In the genomic region with DNA sequence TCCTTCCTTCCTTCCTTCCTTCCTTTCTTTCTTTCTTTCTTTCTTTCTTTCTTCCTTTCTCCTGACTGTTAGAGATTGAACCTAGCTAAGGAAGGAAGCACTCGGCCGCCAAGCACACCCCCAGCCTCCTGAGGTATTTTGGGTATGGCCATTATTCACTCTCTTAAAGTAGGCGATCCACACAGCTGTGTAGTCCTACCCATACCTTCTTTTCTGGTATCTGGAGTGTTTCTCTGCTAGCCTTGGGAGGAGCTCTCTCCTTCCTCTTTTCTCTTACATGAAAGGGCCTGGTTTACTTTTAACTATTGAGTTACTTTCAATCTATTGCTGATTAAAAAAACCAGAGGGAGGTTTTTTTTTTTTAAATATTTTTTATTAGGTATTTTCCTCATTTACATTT, we compare ENCODE assay signal across 29 mouse cellular contexts. TPM values are rescaled to one million over a fixed set of nuclear protein-coding genes. Genes with fewer than 3 reads are reported as not detected.
DNase-seq lines count a peak whose midpoint lies in the region; ATAC-seq and TF ChIP-seq lines count a peak whose summit lies in the region.
"Had no signal": no experiment of that assay in that cellular context is flagged by ENCODE, and none has a peak within 500 bp of the region (broad histone marks: within the 10 kb centered on the region; RNA-seq: fewer than 3 reads in every experiment).

No protein-coding gene starts in this region.

- H3K4me3 ChIP-seq in gastrocnemius, adult 2 months = no peak overlapping the region
- H3K4me3 ChIP-seq in cerebellum, adult 2 months (replicated peaks; ENCODE audit: insufficient read depth, low read depth, low read length) = no peak overlapping the region
- H3K4me3 ChIP-seq in midbrain, embryonic 15.5 days = no peak overlapping the region
- H3K4me3 ChIP-seq: forebrain, embryonic 12.5 days; heart, embryonic 13.5 days; hindbrain, embryonic 10.5 days; hindbrain, embryonic 15.5 days; kidney, embryonic 15.5 days; limb, embryonic 12.5 days; midbrain, embryonic 12.5 days; neural tube, embryonic 15.5 days had no signal

- peaks cover 22% of the 10 kb centered on the region for H3K4me1 ChIP-seq in cerebellum, adult 2 months (ENCODE audit: control insufficient read depth, insufficient read depth, low read length)
- H3K4me1 ChIP-seq in midbrain, embryonic 15.5 days = peaks cover 9% of the 10 kb centered on the region; the same call in 1 of the 2 replicates

- intact Hi-C loops in gastrocnemius, adult 2 months (cut with DNase I) = loop anchor here (5.0 kb wide), 1 partner anchor 38 kb away; no protein-coding TSS in a partner anchor
- intact Hi-C loops in left cerebral cortex, postnatal 36 days (cut with DNase I) = no loop called here

- no peaks in the 10 kb centered on the region for H3K9me3 ChIP-seq in midbrain, embryonic 15.5 days
- H3K9me3 ChIP-seq: forebrain, embryonic 12.5 days; heart, embryonic 13.5 days; hindbrain, embryonic 10.5 days; hindbrain, embryonic 15.5 days; kidney, embryonic 15.5 days; limb, embryonic 12.5 days; midbrain, embryonic 12.5 days; neural tube, embryonic 15.5 days had no signal

- no peak for DNase-seq in gastrocnemius, adult 2 months
- no peak for DNase-seq in gastrocnemius, postnatal 4 days (ENCODE audit: low spot score in 2 of 2)
- DNase-seq in A20 (ENCODE audit: low read depth, low spot score) = peak; percentile 29
- DNase-seq in cerebellum, adult 2 months = no peak
- DNase-seq in left cerebral cortex, postnatal 36 days (ENCODE audit: low spot score in 2 of 2) = no peak
- DNase-seq: adrenal gland, adult 2 months; adrenal gland, postnatal 36 days; cerebellum, adult 11 months; cerebellum, postnatal 10 days; gastrocnemius, postnatal 36 days; heart, postnatal 10 days; kidney, adult 11 months; lung, adult 2 months; lung, postnatal 10 days; right cerebral cortex, postnatal 4 days had no signal

- 88% methylated on average over 3 of the region's 3 CpGs for WGBS in cerebellum, adult 2 months
- WGBS in midbrain, embryonic 15.5 days = 96% methylated on average over 3 of the region's 3 CpGs

- ATAC-seq in common myeloid progenitor, adult 5-6 weeks (replicated peaks; ENCODE audit: low read depth, poor library complexity, severe bottlenecking) = peak; percentile 65; the same call in 1 of the 2 replicates
- 0 out of 2 replicates have a peak, but pooled peaks have one; percentile 59 for ATAC-seq in megakaryocyte, adult 5-6 weeks (ENCODE audit: poor library complexity, severe bottlenecking)
- no peak for ATAC-seq in midbrain, embryonic 15.5 days (replicated peaks)
- ATAC-seq: activated CD4-positive, CD25-positive, alpha-beta regulatory T cell, adult 4 months; CD4-positive, CD25-positive, alpha-beta regulatory T cell, adult 4 months; inflammation-experienced regulatory T-cells, adult 6 months had no signal

- no peak for TF ChIP-seq CTCF in gastrocnemius, adult 2 months (IDR thresholded peaks at IDR 0.05)
- no peak for TF ChIP-seq CTCF in cerebellum, adult 2 months (IDR thresholded peaks at IDR 0.05; ENCODE audit: borderline replicate concordance, insufficient read depth, low read depth, low read length)

- H3K27me3 ChIP-seq in cerebellum, adult 2 months (ENCODE audit: control insufficient read depth, insufficient read depth, low read length) = no peaks in the 10 kb centered on the region
- H3K27me3 ChIP-seq in midbrain, embryonic 15.5 days (replicated peaks) = no peaks in the 10 kb centered on the region
- H3K27me3 ChIP-seq: forebrain, embryonic 12.5 days; heart, embryonic 13.5 days; hindbrain, embryonic 15.5 days; kidney, embryonic 15.5 days; limb, embryonic 12.5 days; midbrain, embryonic 12.5 days; neural tube, embryonic 15.5 days had no signal

- no peak overlapping the region for H3K4me2 ChIP-seq in midbrain, embryonic 15.5 days
- H3K4me2 ChIP-seq: forebrain, embryonic 12.5 days; heart, embryonic 13.5 days; hindbrain, embryonic 15.5 days; kidney, embryonic 15.5 days; limb, embryonic 12.5 days; midbrain, embryonic 12.5 days; neural tube, embryonic 15.5 days had no signal

- H3K27ac ChIP-seq in gastrocnemius, adult 2 months = peak overlapping the region; percentile 63; the same call in 1 of the 2 replicates
- H3K27ac ChIP-seq in cerebellum, adult 2 months (ENCODE audit: insufficient read depth, low read length) = no peak overlapping the region
- no peak overlapping the region for H3K27ac ChIP-seq in midbrain, embryonic 15.5 days
- H3K27ac ChIP-seq: forebrain, embryonic 12.5 days; hindbrain, embryonic 10.5 days; hindbrain, embryonic 15.5 days; kidney, embryonic 15.5 days; limb, embryonic 12.5 days; midbrain, embryonic 12.5 days; neural tube, embryonic 15.5 days had no signal

- H3K9ac ChIP-seq in midbrain, embryonic 15.5 days = no peak overlapping the region
- H3K9ac ChIP-seq: forebrain, embryonic 12.5 days; heart, embryonic 13.5 days; hindbrain, embryonic 15.5 days; kidney, embryonic 15.5 days; limb, embryonic 12.5 days; midbrain, embryonic 12.5 days; neural tube, embryonic 15.5 days had no signal

- no peak for TF ChIP-seq POLR2A in cerebellum, adult 2 months (IDR thresholded peaks at IDR 0.05; ENCODE audit: borderline replicate concordance, insufficient read depth, low read length)

- no peaks in the 10 kb centered on the region for H3K36me3 ChIP-seq in midbrain, embryonic 15.5 days (replicated peaks)
- H3K36me3 ChIP-seq: forebrain, embryonic 12.5 days; heart, embryonic 13.5 days; hindbrain, embryonic 15.5 days; kidney, embryonic 15.5 days; limb, embryonic 12.5 days; midbrain, embryonic 12.5 days; neural tube, embryonic 15.5 days had no signal

RNA-seq across cellular contexts. Expression of a gene that starts 21.2 kb away (rescaled TPM):
- 10 to 100 TPM; 38.0 to 41.1 TPM for total RNA-seq in gastrocnemius, adult 2 months (2021)
- 10 to 100 TPM; 62.9 to 70.1 TPM for total RNA-seq in gastrocnemius, postnatal 4 days (2021)
- 21.1 and 25.1 TPM in 2 replicates for total RNA-seq in common myeloid progenitor, adult 5-6 weeks (2017)
- 32.9 and 34.5 TPM in 2 replicates for total RNA-seq in megakaryocyte, adult 5-6 weeks (2015)
- 17.5 and 24.0 TPM in 2 replicates for total RNA-seq in megakaryocyte, adult 5-6 weeks (2017)
- 63.1 and 69.1 TPM in 2 replicates for polyA plus RNA-seq in cerebellum, adult 2 months (2012; rRNA removed)
- total RNA-seq in left cerebral cortex, postnatal 36 days (2021) = 100 to 1,000 TPM; 119 to 130 TPM
- 13.6 and 14.5 TPM in 2 replicates for polyA plus RNA-seq in midbrain, embryonic 15.5 days (2015; fragmentation: Nextera tagmentation; extraction: Ambion mirVana)

RNA-seq across cellular contexts. Expression of a gene that starts 21.4 kb away (rescaled TPM):
- 10 to 100 TPM; 28.0 to 29.5 TPM for total RNA-seq in gastrocnemius, adult 2 months (2021)
- 100 to 1,000 TPM; 104 to 110 TPM for total RNA-seq in gastrocnemius, postnatal 4 days (2021)
- 88.3 and 101 TPM in 2 replicates for total RNA-seq in common myeloid progenitor, adult 5-6 weeks (2017)
- total RNA-seq in megakaryocyte, adult 5-6 weeks (2015) = 28.6 and 44.4 TPM in 2 replicates
- total RNA-seq in megakaryocyte, adult 5-6 weeks (2017) = 53.0 and 73.9 TPM in 2 replicates
- polyA plus RNA-seq in cerebellum, adult 2 months (2012; rRNA removed) = 108 and 111 TPM in 2 replicates
- 100 to 1,000 TPM; 210 to 220 TPM for total RNA-seq in left cerebral cortex, postnatal 36 days (2021)
- 269 and 290 TPM in 2 replicates for polyA plus RNA-seq in midbrain, embryonic 15.5 days (2015; fragmentation: Nextera tagmentation; extraction: Ambion mirVana)
